Mouse (Mus musculus) CH12.LX (cell line): ENCODE results near the gene Ptgis. TPM values are rescaled to one million over a fixed set of nuclear protein-coding genes. Genes with fewer than 3 reads are reported as not detected.

ENCODE experiments used
- DNase-seq: peaks from one replicate; pipeline ENCODE4 v3.0.0-alpha.2; 2013; ENCODE audit errors: extremely low read depth
- H3K27ac ChIP-seq: 2 replicates; pipeline ENCODE4 v1.5.1; 2012; ENCODE audit warnings: low read depth, mild to moderate bottlenecking, control low read depth, moderate library complexity; ENCODE audit not compliant: insufficient read depth
- H3K27me3 ChIP-seq: replicated peaks from 2 replicates; pipeline ENCODE3; 2012; ENCODE audit warnings: inconsistent platforms
- H3K36me3 ChIP-seq, 2 experiments: replicated peaks in 1 of 2; 2 replicates each; pipeline versions ENCODE3 to v1.6.1; 2012; ENCODE audit warnings: inconsistent platforms in 1 of 2, low read length in 1 of 2, mild to moderate bottlenecking in 1 of 2, mixed read lengths in 1 of 2, moderate library complexity in 1 of 2; ENCODE audit not compliant: control insufficient read depth in 1 of 2, insufficient read depth in 1 of 2
- H3K4me1 ChIP-seq, 2 experiments: 2 replicates each; pipeline ENCODE4 v1.6.1; 2012; ENCODE audit warnings: inconsistent platforms in 1 of 2, moderate library complexity in 1 of 2; ENCODE audit not compliant: insufficient read depth in 2 of 2, control insufficient read depth in 1 of 2
- H3K4me2 ChIP-seq: 2 replicates; pipeline ENCODE4 v1.6.1; 2012; ENCODE audit warnings: low read depth, mild to moderate bottlenecking, control low read depth; ENCODE audit not compliant: poor library complexity, insufficient read depth, severe bottlenecking
- H3K4me3 ChIP-seq, 3 experiments: fragments of 150-350 bp in 1 of 3; sonication (generic) in 1 of 3; replicated peaks in 1 of 3; 2 replicates each; pipeline versions ENCODE3 to v1.5.1; 2011 to 2012; ENCODE audit warnings: low read depth in 2 of 3, low read length in 2 of 3, mild to moderate bottlenecking in 2 of 3, moderate library complexity in 2 of 3, control low read depth in 1 of 3, improper control_type of control experiment in 1 of 3, inconsistent platforms in 1 of 3, mixed read lengths in 1 of 3; ENCODE audit not compliant: poor library complexity in 1 of 3
- H3K79me2 ChIP-seq: replicated peaks from 2 replicates; pipeline ENCODE4 v1.6.1; 2012; ENCODE audit warnings: mild to moderate bottlenecking, moderate library complexity; ENCODE audit not compliant: control insufficient read depth, poor library complexity, insufficient read depth, severe bottlenecking; ENCODE audit errors: extremely low read depth
- H3K9ac ChIP-seq: 2 replicates; pipeline ENCODE4 v1.6.1; 2012; ENCODE audit warnings: low read depth, mild to moderate bottlenecking, control low read depth, moderate library complexity; ENCODE audit not compliant: insufficient read depth
- H3K9me3 ChIP-seq: replicated peaks from 2 replicates; pipeline ENCODE3; 2012; ENCODE audit warnings: low read length, inconsistent platforms, mixed read lengths
- BHLHE40 ChIP-seq: IDR thresholded peaks from 2 replicates; pipeline ENCODE4 v1.6.1; 2011; ENCODE audit warnings: mild to moderate bottlenecking, low read depth, low read length, improper control_type of control experiment
- CTCF ChIP-seq, 2 experiments: IDR thresholded peaks in 1 of 2; conservative IDR thresholded peaks in 1 of 2; 2 replicates each; pipeline ENCODE4 v1.5.1; 2011 to 2012; ENCODE audit warnings: low read depth in 2 of 2, low read length in 2 of 2, improper control_type of control experiment in 1 of 2, inconsistent platforms in 1 of 2, mild to moderate bottlenecking in 1 of 2, moderate library complexity in 1 of 2
- E2F4 ChIP-seq: IDR thresholded peaks from 2 replicates; pipeline ENCODE4 v1.6.1; 2011; ENCODE audit warnings: low read depth, low read length, improper control_type of control experiment; ENCODE audit not compliant: insufficient replicate concordance
- ETS1 ChIP-seq: conservative IDR thresholded peaks from 2 replicates; pipeline ENCODE4 v1.6.1; 2012; ENCODE audit warnings: low read depth, mild to moderate bottlenecking, inconsistent platforms, low read length, improper control_type of control experiment, moderate library complexity
- GABPA ChIP-seq: IDR thresholded peaks from 2 replicates; pipeline ENCODE4 v1.6.1; 2012; ENCODE audit warnings: low read depth, low read length, improper control_type of control experiment, inconsistent platforms; ENCODE audit not compliant: insufficient replicate concordance
- KAT2A ChIP-seq: IDR thresholded peaks from 2 replicates; pipeline ENCODE4 v1.6.1; 2012; ENCODE audit warnings: low read length, improper control_type of control experiment, inconsistent platforms; ENCODE audit not compliant: insufficient replicate concordance
- MAFK ChIP-seq: IDR thresholded peaks from 2 replicates; pipeline ENCODE4 v1.6.1; 2011; ENCODE audit warnings: low read length, improper control_type of control experiment; ENCODE audit not compliant: insufficient replicate concordance
- MAX ChIP-seq: IDR thresholded peaks from 2 replicates; pipeline ENCODE4 v1.6.1; 2011; ENCODE audit warnings: low read length, improper control_type of control experiment
- NRF1 ChIP-seq: IDR thresholded peaks from 2 replicates; pipeline ENCODE4 v1.6.1; 2014; ENCODE audit warnings: low read depth, mild to moderate bottlenecking, inconsistent platforms, low read length, improper control_type of control experiment, moderate library complexity
- PAX5 ChIP-seq: IDR thresholded peaks from 2 replicates; pipeline ENCODE4 v1.6.1; 2012; ENCODE audit warnings: low read length, inconsistent platforms, mixed read lengths
- RAD21 ChIP-seq: IDR thresholded peaks from 2 replicates; pipeline ENCODE4 v1.6.1; 2011; ENCODE audit warnings: low read depth, mild to moderate bottlenecking, low read length, improper control_type of control experiment, moderate library complexity
- SMC3 ChIP-seq: IDR thresholded peaks from 2 replicates; pipeline ENCODE4 v1.6.1; 2011; ENCODE audit warnings: low read depth, low read length, improper control_type of control experiment
- UBTF ChIP-seq: IDR thresholded peaks from 2 replicates; pipeline ENCODE4 v1.6.1; 2012; ENCODE audit warnings: low read depth, mild to moderate bottlenecking, inconsistent platforms, low read length, improper control_type of control experiment, moderate library complexity
- ZC3H11A ChIP-seq: IDR thresholded peaks from 2 replicates; pipeline ENCODE4 v1.6.1; 2012; ENCODE audit warnings: low read depth, mild to moderate bottlenecking, inconsistent platforms, low read length, improper control_type of control experiment
- ZMIZ1 ChIP-seq: IDR thresholded peaks from 2 replicates; pipeline ENCODE4 v1.6.1; 2012; ENCODE audit warnings: low read depth, mild to moderate bottlenecking, inconsistent platforms, low read length, improper control_type of control experiment
- dilution Hi-C: fragments of 300-500 bp; cut with MboI; formaldehyde crosslinking; loops from 2 replicates; pipeline ENCODE4 v1.14.3; 2020; ENCODE audit warnings: low sequenced_read_pairs; ENCODE audit not compliant: extremely low pct_unique_long_range_greater_than_20kb, extremely low pct_ligation_motif_present
- in situ Hi-C: fragments of 300-500 bp; cut with MboI; formaldehyde crosslinking; loops from 3 replicates; pipeline ENCODE4 v1.14.3; 2019; ENCODE audit warnings: low sequenced_read_pairs, low pct_ligation_motif_present, low pct_unique_long_range_greater_than_20kb, mixed read lengths
- polyA plus RNA-seq: library from polyadenylated mRNA; unstranded; fragments of >175 nt; gene quantifications from 2 replicates; pipeline ENCODE4 v1.2.1, GENCODE M21; 2012; ENCODE audit warnings: low read depth; ENCODE audit not compliant: insufficient read length
- total RNA-seq, 2 experiments: library from RNA; depleted of rRNA; stranded (reverse); fragments of 300-350 nt in 1 of 2; fragments of >200 nt in 1 of 2; gene quantifications; 2 replicates each; pipeline ENCODE4 v1.2.3; 2012 to 2014

Gene Ptgis
- total and polyA plus RNA-seq, 3 experiments: 7.0 to 15.9 (median 13.4) TPM

DNA sequence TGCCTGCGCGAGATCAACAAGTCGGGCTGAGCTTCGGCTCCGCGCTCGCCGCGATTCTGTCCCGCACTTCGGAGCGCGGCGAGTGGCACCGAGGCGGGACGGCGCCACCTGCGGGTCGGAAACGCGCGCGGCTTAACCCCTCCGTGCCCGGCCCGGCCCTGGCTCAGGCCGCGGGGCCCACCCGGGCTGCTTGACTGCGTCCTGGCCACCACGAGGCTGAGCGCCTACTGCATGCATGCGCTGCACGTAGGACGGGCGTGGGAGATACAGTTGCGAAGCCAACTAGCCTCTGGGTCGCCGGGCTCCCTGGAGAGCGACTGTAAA is 50.4 kb downstream of the Ptgis start, which contains the start of gene Kcnb1:
Kcnb1 (minus strand) TSS at position 80 of the 324 bp plus-strand sequence.
- Histone ChIP-seq H3K27ac (no peak within 1 kb of the TSS), H3K9me3 (peaks cover 4% of the 10 kb centered on the region), H3K4me3 (peak within 1 kb of the TSS; percentile 10 to 55 (median 42)), H3K27me3 (peaks cover 26% of the 10 kb centered on the region)
- TF ChIP-seq UBTF: peak; percentile 73
- peak; percentile 75 for TF ChIP-seq SMC3
- peak in 1 of 2 experiments; percentile 75; a peak in 2 of 4 replicates for TF ChIP-seq CTCF (conservative IDR thresholded peaks at IDR 0.05 in 1 of 2, IDR thresholded peaks at IDR 0.05 in 1 of 2; ENCODE audit: low read depth in 2 of 2, low read length in 2 of 2)
- TF ChIP-seq MAFK: no peak
- TF ChIP-seq RAD21: peak; percentile 53
- peak; percentile 71 for TF ChIP-seq MAX
- no peak for TF ChIP-seq BHLHE40
- TF ChIP-seq, all 38 proteins: peak for 5
- Histone ChIP-seq H3K4me1 (peaks cover 2 to 16% of the 10 kb centered on the region in 2 experiments), H3K36me3 (peaks cover 0 to 20% of the 10 kb centered on the region in 2 experiments), H3K4me2 (peak within 1 kb of the TSS; percentile 53), H3K79me2 (no peaks in the 10 kb centered on the region), H3K9ac (peak within 1 kb of the TSS; percentile 60; the same call in 1 of the 2 replicates)
- peak; percentile 35 for DNase-seq
- dilution Hi-C loops: no loop called here
- in situ Hi-C loops: no loop called here

DNA sequence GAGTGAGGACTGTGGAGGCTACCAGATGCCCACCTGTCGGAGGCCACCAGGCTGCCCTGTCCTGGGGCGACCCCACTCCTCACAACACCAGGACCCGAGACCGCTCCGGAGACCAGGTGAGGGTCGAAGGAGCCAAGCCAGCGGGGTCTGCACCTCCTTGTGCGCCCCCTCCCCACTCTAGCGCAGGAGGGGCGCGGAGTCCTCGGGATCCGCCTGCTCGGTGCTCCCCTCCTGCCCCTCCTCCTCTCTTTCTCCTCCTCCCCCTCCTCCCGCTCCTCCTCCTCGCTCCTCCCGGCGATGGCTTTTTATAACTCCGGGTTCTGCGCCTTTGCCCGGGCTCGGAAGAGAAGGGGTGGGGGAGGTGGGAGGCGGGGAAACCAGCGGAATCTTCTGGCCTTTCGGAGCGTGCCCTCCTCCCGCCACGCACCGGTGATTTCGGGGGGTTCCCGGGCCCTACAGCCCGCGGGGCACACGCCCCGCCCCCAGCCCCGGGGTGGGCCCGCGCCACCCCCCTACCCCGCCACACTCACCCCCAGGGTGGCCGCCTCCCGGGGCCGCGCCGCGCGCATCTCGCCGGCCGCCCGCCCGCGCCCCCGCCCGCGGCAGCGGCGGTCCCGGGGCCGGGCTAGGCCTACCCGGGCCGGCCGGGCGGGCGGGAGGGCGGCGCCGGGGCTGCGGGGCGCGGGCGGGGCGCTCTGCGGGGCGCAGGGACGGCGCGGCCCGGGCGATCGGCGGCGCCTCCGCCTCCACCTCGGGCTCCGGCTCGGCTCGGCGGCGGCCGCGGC is 50.9 kb downstream of the Ptgis start:
- H3K4me2 ChIP-seq: peak overlapping the region; percentile 53; the same call in 1 of the 2 replicates
- TF ChIP-seq GABPA (no peak), E2F4 (no peak), CTCF (conservative IDR thresholded peaks at IDR 0.05 in 1 of 2, IDR thresholded peaks at IDR 0.05 in 1 of 2; ENCODE audit: low read depth in 2 of 2, low read length in 2 of 2) (no peak), BHLHE40 (no peak), KAT2A (no peak), ZMIZ1 (no peak), NRF1 (no peak), PAX5 (no peak), MAX (no peak), ETS1 (no peak), ZC3H11A (no peak)
- TF ChIP-seq, all 38 proteins: peak for 0
- Histone ChIP-seq H3K4me1 (peaks cover 2 to 19% of the 10 kb centered on the region in 2 experiments), H3K27me3 (peaks cover 23% of the 10 kb centered on the region), H3K9ac (peak overlapping the region; percentile 60; the same call in 1 of the 2 replicates), H3K36me3 (peaks cover 0 to 24% of the 10 kb centered on the region in 2 experiments), H3K79me2 (no peaks in the 10 kb centered on the region), H3K27ac (no peak overlapping the region), H3K9me3 (peaks cover 4% of the 10 kb centered on the region), H3K4me3 (peak overlapping the region in 2 of 3 experiments; percentile 42 to 55)
- peak; percentile 31 for DNase-seq
- dilution Hi-C loops (no loop called here), in situ Hi-C loops (no loop called here)
